Mouse (Mus musculus) spleen, adult 18-20 months (tissue): ENCODE data around the gene Ercc6.
A peak's percentile ranks its signal among the peaks of the same experiment; 100 is the strongest.

Experiments
- DNase-seq, 2 experiments: peaks; one replicate each; pipeline ENCODE4 v3.0.0; 2022; ENCODE audit warnings: mixed read lengths in 2 of 2

Gene Ercc6

GRCm38 (mm10) chr14:32513336-32514032, at the start of gene Ercc6:
Ercc6 (plus strand) TSS chr14:32513521.
- peak; percentile 85 to 96 for DNase-seq

GRCm38 (mm10) chr14:32464601-32465505, 48.5 kb upstream of the Ercc6 start, which contains the start of gene Slc18a3:
Slc18a3 (minus strand) TSS chr14:32464850.
- no peak for DNase-seq

- no peak for DNase-seq
Observed at GRCm38 (mm10) chr14:32465506-32465870, 47.8 kb upstream of the Ercc6 start.

GRCm38 (mm10) chr14:32465889-32466288, 47.4 kb upstream of the Ercc6 start, which contains the start of gene Chat:
Chat (minus strand) TSS chr14:32465989.
- DNase-seq = no peak

GRCm38 (mm10) chr14:32467606-32468005, 45.7 kb upstream of the Ercc6 start:
- no peak for DNase-seq

GRCm38 (mm10) chr14:32472996-32473395, 40.3 kb upstream of the Ercc6 start:
- DNase-seq = peak in 1 of 2 experiments; percentile 24

GRCm38 (mm10) chr14:32476559-32476958, 36.8 kb upstream of the Ercc6 start:
- DNase-seq = no peak

- DNase-seq = no peak
Observed at GRCm38 (mm10) chr14:32477581-32477980, 35.7 kb upstream of the Ercc6 start.

- DNase-seq = no peak
Observed at GRCm38 (mm10) chr14:32482061-32482460, 31.3 kb upstream of the Ercc6 start.

GRCm38 (mm10) chr14:32492521-32492920, 20.8 kb upstream of the Ercc6 start:
- no peak for DNase-seq

GRCm38 (mm10) chr14:32496115-32496850, 17.0 kb upstream of the Ercc6 start:
- DNase-seq = no peak

GRCm38 (mm10) chr14:32501303-32501702, 12.0 kb upstream of the Ercc6 start:
- DNase-seq = no peak

GRCm38 (mm10) chr14:32502764-32503688, 10.3 kb upstream of the Ercc6 start:
- DNase-seq = no peak

GRCm38 (mm10) chr14:32503897-32504296, 9.4 kb upstream of the Ercc6 start:
- DNase-seq = no peak

GRCm38 (mm10) chr14:32506329-32506728, 7.0 kb upstream of the Ercc6 start:
- DNase-seq = no peak

GRCm38 (mm10) chr14:32507216-32507615, 6.1 kb upstream of the Ercc6 start:
- no peak for DNase-seq

GRCm38 (mm10) chr14:32508105-32508835, 5.1 kb upstream of the Ercc6 start:
- no peak for DNase-seq

- DNase-seq = no peak
Observed at GRCm38 (mm10) chr14:32509443-32509961, 3.8 kb upstream of the Ercc6 start.

GRCm38 (mm10) chr14:32512912-32513311, 409 bp upstream of the Ercc6 start:
- DNase-seq = no peak

GRCm38 (mm10) chr14:32516086-32516485, 2.8 kb downstream of the Ercc6 start:
- DNase-seq = no peak

- no peak for DNase-seq
Observed at GRCm38 (mm10) chr14:32518543-32518942, 5.2 kb downstream of the Ercc6 start.
